ENCODE assay signal across 10 mouse cellular contexts in genomic region chr5:118057508-118058111, GRCm38 (mm10). TPM values are rescaled to one million over a fixed set of nuclear protein-coding genes. Genes with fewer than 3 reads are reported as not detected.
DNase-seq lines count a peak whose midpoint lies in the region; ATAC-seq lines count a peak whose summit lies in the region.
"Had no signal": no experiment of that assay in that cellular context is flagged by ENCODE, and none has a peak within 500 bp of the region (broad histone marks: within the 10 kb centered on the region; RNA-seq: fewer than 3 reads in every experiment).

No protein-coding gene starts in this region.

- ATAC-seq in forebrain, embryonic 13.5 days: peak; percentile 61
- ATAC-seq in intestine, embryonic 15.5 days: no peak
- ATAC-seq: activated CD4-positive, CD25-positive, alpha-beta regulatory T cell, adult 4 months had no signal

- H3K27ac ChIP-seq in forebrain, embryonic 13.5 days: peak overlapping the region; percentile 32; the same call in 1 of the 2 replicates
- no peak overlapping the region for H3K27ac ChIP-seq in forebrain, embryonic 10.5 days
- peak overlapping the region; percentile 46; the same call in 1 of the 2 replicates for H3K27ac ChIP-seq in limb, embryonic 10.5 days
- H3K27ac ChIP-seq in intestine, embryonic 15.5 days: no peak overlapping the region
- H3K27ac ChIP-seq: macrophage had no signal

- no peak overlapping the region for H3K4me2 ChIP-seq in forebrain, embryonic 13.5 days
- H3K4me2 ChIP-seq in intestine, embryonic 15.5 days (replicated peaks): no peak overlapping the region

- H3K27me3 ChIP-seq in forebrain, embryonic 13.5 days: no peaks in the 10 kb centered on the region
- no peaks in the 10 kb centered on the region; the same call in none of the 2 replicates for H3K27me3 ChIP-seq in forebrain, embryonic 10.5 days (ENCODE audit: poor library complexity, severe bottlenecking)
- peaks cover 68% of the 10 kb centered on the region for H3K27me3 ChIP-seq in limb, embryonic 10.5 days (ENCODE audit: low read depth, poor library complexity, severe bottlenecking)
- H3K27me3 ChIP-seq in intestine, embryonic 15.5 days (replicated peaks): no peaks in the 10 kb centered on the region

- H3K9ac ChIP-seq in forebrain, embryonic 13.5 days: 0 out of 2 replicates have a peak overlapping the region, but pooled peaks have one; percentile 26
- H3K9ac ChIP-seq in intestine, embryonic 15.5 days: no peak overlapping the region

- DNase-seq in forebrain, embryonic 10.5 days (ENCODE audit: extremely low spot score, low spot score): no peak
- DNase-seq in 416B (ENCODE audit: low read depth): peak; percentile 34
- peak; percentile 98 for DNase-seq in heart, adult 11 months
- DNase-seq in limb, embryonic 10.5 days (ENCODE audit: low spot score): peak; percentile 59
- DNase-seq in urinary bladder, adult 18-20 months (ENCODE audit: low spot score in 2 of 2): no peak
- no peak for DNase-seq in spleen, postnatal 14 days (ENCODE audit: low spot score in 2 of 2)

- WGBS in forebrain, embryonic 13.5 days: 39% methylated on average over 8 of the region's 8 CpGs
- WGBS in forebrain, embryonic 10.5 days: 54% methylated on average over 8 of the region's 8 CpGs
- WGBS in limb, embryonic 10.5 days: 28% methylated on average over 8 of the region's 8 CpGs
- WGBS in intestine, embryonic 15.5 days: 50% methylated on average over 8 of the region's 8 CpGs

- no peak overlapping the region for H3K4me3 ChIP-seq in forebrain, embryonic 13.5 days
- no peak overlapping the region for H3K4me3 ChIP-seq in forebrain, embryonic 10.5 days
- H3K4me3 ChIP-seq in limb, embryonic 10.5 days: no peak overlapping the region
- no peak overlapping the region for H3K4me3 ChIP-seq in intestine, embryonic 15.5 days (replicated peaks)

- H3K4me1 ChIP-seq in forebrain, embryonic 13.5 days: peaks cover 19% of the 10 kb centered on the region
- H3K4me1 ChIP-seq in forebrain, embryonic 10.5 days: peaks cover 28% of the 10 kb centered on the region
- peaks cover 27% of the 10 kb centered on the region for H3K4me1 ChIP-seq in limb, embryonic 10.5 days
- H3K4me1 ChIP-seq in intestine, embryonic 15.5 days (replicated peaks): no peaks in the 10 kb centered on the region

- H3K9me3 ChIP-seq in forebrain, embryonic 13.5 days (replicated peaks): peaks cover 4% of the 10 kb centered on the region; the same call in 1 of the 2 replicates
- no peaks in the 10 kb centered on the region; the same call in 1 of the 2 replicates for H3K9me3 ChIP-seq in forebrain, embryonic 10.5 days
- no peaks in the 10 kb centered on the region for H3K9me3 ChIP-seq in limb, embryonic 10.5 days (replicated peaks)
- H3K9me3 ChIP-seq in intestine, embryonic 15.5 days: no peaks in the 10 kb centered on the region

- H3K36me3 ChIP-seq in forebrain, embryonic 13.5 days (ENCODE audit: poor library complexity, severe bottlenecking): peaks cover 7% of the 10 kb centered on the region; the same call in 1 of the 2 replicates
- 0 out of 2 replicates have a peak, but pooled peaks cover 5% of the 10 kb centered on the region for H3K36me3 ChIP-seq in forebrain, embryonic 10.5 days (replicated peaks)
- H3K36me3 ChIP-seq in limb, embryonic 10.5 days: peaks cover 2% of the 10 kb centered on the region; the same call in 1 of the 2 replicates
- no peaks in the 10 kb centered on the region for H3K36me3 ChIP-seq in intestine, embryonic 15.5 days

RNA-seq across cellular contexts. Expression of gene Tesc, which starts 30.1 kb away (rescaled TPM):
- 4.5 and 5.2 TPM in 2 replicates for polyA plus RNA-seq in forebrain, embryonic 13.5 days (2015; fragmentation: Nextera tagmentation; extraction: Ambion mirVana)
- 0.52 and 0.92 TPM in 2 replicates for polyA plus RNA-seq in forebrain, embryonic 10.5 days (2016; fragmentation: Nextera tagmentation; extraction: Ambion mirVana)
- polyA plus RNA-seq in limb, embryonic 10.5 days (2016; fragmentation: Nextera tagmentation; extraction: Ambion mirVana): 0.14 and 0.48 TPM in 2 replicates
- 3.3 and 4.7 TPM in 2 replicates for polyA plus RNA-seq in intestine, embryonic 15.5 days (2015; fragmentation: Nextera tagmentation; extraction: Ambion mirVana)
- polyA plus RNA-seq: macrophage had no signal

Comparison
In these comparisons a context has a peak if more than half of its experiments do, and no peak if none do; other contexts are left out.
1. H3K27ac ChIP-seq: peak in forebrain, embryonic 13.5 days (single experiment) and limb, embryonic 10.5 days (single experiment); none in forebrain, embryonic 10.5 days (single experiment) and intestine, embryonic 15.5 days (single experiment).
2. DNase-seq: peak in 416B (single experiment), heart, adult 11 months (single experiment) and limb, embryonic 10.5 days (single experiment); none in forebrain, embryonic 10.5 days (single experiment), urinary bladder, adult 18-20 months (0 of 2) and spleen, postnatal 14 days (0 of 2).